Mouse (Mus musculus) T-helper 2 cell (primary cell): ENCODE data around the gene Ubqln4.
"Not testable (repeated sequence)": the region's sequence is repeated elsewhere in the genome, so short reads cannot be mapped to it uniquely, and the experiment has no call there.

ENCODE experiments used
- in situ Hi-C: fragments of 300-600 bp; cut with MboI, MseI; formaldehyde crosslinking; loops from one replicate; pipeline ENCODE4 v1.15.1; 2025; ENCODE audit warnings: high pct_unique_total_duplicates

Ubqln4 gene

DNA sequence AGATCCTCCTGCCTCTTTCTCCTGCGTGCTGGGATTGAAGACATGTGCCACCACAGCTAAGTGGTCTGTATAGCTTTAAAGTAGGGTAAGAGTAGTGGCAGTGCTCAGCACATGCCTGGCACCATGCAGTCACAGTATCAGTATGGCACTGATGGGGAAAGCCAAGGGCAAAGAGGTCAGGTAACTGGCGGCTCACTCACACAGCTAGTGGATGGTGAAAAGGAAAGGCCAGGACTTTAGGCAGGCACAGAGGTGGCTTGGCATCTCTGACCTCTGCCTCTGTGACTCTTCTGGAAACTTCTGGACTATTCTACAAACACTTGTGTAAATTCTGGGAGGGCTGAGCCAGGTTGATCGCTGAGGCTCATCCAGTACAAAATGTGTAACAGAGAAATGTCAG is 12.6 kb downstream of the Ubqln4 start:
- in situ Hi-C loops, result no loop called here

DNA sequence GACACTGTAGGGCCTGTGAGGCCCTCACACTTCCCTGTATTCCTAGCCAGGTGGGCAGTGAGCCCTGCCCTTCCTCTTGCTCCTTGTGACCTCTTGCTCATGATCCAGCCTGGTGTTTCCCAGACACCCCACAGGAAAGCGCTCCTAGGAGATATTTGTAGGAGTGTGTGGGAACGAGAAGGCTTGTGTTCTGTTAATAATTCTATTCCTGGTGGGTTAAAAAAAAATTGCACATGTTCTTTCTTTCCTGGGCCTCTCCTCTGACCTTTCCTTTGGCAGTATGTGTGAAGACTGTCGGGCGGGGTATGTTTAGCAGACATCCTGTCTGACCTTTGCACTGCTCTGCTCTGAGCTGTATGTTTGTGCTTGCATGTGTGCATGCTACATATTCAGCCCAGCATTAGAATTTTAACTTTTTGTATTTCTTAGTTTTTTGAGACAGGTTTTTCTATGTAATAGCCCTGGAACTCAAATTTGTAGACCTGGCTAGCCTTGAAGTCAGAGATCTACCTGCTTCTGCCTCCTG is 13.0 kb downstream of the Ubqln4 start:
- in situ Hi-C loops, result no loop called here

DNA sequence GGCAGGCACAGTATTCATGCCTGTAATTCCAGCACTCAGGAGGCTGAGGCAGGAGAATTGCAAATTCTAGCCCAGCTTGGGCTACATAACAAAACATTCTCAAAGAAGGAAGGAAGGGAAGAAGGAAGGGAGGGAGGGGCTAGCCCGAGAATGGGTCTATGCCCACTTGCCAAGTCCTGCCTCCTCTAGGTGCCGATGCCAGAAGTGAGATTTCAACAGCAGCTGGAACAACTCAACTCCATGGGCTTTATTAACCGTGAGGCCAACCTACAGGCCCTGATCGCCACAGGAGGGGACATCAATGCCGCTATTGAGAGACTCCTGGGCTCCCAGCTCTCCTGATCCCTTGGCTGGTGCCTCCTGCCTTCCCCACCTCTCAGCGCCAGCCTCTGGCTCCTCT is 14.3 kb downstream of the Ubqln4 start:
- in situ Hi-C loops, result no loop called here

DNA sequence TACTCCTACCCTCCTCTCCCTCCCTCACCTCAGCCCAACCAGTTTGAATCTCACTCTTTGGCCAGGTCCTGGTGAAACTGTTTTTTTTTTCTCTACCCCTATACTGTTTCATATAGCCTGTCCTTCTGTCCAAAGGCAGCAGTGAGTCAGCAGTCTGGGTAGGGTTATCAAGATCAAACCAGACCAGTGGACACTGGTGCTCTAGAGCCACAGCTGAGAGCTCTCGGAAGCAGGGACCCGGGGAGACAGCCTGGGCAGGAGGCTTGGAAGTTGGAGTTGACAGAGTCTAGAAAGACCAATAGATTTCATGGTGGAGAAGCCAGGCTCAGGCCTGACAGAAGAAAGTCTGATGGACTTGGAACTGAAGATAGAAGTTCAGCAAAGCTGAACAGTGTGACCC is 15.1 kb downstream of the Ubqln4 start:
- in situ Hi-C loops, result no loop called here

DNA sequence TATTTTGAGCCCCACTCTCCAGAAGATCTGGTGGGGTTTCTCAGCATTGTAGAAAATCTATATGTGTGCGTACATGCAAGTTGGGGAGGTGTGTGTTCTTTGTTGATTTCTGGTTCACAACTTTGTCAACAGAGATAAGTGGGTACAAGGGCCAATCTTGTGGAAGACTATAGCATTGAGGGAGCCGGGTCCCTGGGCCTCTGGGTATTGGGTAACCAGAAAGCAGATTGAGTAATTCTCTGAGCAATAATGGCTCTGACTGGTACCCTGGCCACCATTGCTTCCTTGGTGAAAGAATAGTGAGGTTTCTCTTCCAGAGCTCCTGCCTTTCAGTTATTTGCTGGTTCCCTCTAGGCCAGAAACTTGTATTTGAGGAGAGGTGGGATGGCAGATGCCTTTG is 15.5 kb downstream of the Ubqln4 start:
- in situ Hi-C loops, result no loop called here

DNA sequence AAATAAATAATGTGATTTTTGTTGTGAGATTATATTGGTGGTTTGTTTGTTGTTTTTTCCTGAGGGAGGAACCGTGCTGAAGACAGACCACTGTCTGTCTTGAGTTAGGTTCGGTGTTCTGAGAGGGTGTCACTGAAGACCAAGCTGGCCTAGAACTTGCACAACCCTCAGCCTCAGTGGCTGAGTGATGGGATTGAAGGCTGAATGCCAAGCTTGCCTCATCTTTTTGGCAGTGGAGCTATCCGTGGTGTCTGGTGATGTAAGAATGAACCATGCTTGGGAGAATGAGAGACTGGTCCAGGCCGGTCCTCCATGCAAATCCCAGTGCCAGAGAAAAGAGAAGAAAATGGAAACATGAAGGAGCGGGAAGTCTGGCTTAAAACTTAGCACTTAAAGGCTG is 16.1 kb downstream of the Ubqln4 start:
- in situ Hi-C loops, result no loop called here

DNA sequence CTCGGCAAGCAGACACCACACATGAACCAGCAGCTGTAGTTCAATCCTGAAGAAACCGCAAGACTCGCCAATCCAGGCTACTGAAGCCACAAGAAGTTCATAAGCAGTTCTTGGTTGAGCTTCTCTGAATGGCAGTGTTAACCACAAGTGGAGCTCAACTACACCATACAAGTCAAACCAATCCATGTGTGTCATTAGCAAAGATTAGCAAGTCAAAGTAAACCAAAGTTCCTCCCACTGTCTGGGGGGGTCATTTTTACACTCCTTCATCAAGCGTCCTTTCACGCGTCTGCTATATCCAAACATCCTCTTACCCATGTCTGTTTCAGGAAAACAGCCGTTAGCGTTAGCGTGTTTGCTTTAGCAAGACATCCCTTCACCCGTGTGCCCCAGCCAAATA is 16.8 kb downstream of the Ubqln4 start:
- in situ Hi-C loops, result no loop called here

DNA sequence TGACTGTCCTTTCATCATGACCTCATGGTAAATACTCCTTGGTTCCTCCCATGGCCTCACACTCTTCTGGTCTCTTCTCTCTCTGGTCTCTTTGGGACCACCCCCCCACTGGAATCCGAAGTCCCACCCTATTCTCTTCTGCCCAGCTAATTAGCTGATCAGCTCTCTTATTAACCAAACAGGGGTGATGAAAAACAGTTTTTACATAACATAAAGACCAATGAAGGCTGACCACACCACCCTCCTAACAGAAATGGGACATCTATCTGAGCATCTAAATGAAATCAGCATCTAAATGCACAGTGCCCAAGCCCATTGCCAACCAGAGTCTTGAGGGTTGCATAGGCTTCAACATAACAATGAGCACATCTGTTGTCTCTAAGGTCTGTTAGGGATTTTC is 18.3 kb downstream of the Ubqln4 start:
- in situ Hi-C loops, result no loop called here

DNA sequence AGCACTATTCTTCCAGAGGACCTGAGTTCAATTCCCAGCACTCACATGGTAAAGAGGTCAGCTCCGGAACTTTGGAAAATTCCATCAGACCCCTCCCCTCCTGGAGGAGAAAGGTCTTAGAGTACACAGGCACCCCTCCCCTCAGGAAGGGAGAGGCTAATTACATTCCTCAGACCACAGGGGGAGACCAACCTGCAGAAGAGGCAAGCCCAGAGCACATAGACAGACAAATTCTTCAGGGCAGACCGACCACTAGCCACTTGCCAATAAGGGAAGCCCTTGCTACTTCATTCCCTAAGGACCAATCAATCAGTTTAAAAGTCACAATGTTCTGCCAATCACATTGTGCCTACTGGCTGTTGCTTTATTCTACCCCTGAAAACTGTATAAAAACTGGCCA is 19.3 kb downstream of the Ubqln4 start:
- in situ Hi-C loops, result no loop called here

DNA sequence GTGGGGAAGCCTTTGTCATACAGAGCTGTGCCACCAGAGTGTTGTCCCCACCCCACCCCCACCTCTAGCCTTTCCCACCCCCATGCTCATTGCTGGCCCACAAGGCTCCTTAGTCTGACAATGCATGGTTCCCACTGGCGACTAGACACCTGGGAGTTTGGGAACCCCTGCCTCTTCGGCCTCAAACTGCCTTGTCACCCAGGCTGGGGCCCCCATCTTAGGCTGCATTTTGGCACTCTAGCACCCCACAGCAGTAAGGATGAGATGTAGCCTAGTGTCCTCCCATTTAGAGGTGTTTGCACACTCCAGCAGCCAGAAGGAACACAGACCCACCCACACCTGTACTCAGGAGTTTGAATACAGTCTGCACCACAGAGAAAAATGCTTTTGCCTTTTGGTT is 20.3 kb downstream of the Ubqln4 start:
- in situ Hi-C loops, result no loop called here

DNA sequence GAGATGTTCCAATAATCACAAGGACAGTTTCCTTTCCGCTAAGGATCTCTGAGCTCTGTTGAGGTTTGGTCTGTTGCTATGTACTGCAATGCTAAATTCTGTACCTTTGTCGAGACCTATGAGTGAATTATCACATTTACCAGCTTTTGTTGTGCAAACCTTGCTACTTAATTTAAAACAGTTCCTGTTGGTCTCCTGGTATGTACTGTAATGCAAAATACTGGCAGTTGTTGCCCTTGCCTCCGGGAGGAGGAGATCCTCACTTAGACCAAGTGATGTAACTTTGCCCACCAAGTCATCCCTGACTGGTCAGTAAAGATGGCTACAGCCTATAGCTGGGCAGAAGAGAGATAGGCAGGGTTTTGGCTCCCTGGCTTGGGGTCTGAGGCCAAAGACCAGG is 22.0 kb downstream of the Ubqln4 start, which contains the start of gene Ssr2:
Ssr2 (plus strand) TSS at position 337 of the 400 bp plus-strand sequence.
- in situ Hi-C loops, result no loop called here

DNA sequence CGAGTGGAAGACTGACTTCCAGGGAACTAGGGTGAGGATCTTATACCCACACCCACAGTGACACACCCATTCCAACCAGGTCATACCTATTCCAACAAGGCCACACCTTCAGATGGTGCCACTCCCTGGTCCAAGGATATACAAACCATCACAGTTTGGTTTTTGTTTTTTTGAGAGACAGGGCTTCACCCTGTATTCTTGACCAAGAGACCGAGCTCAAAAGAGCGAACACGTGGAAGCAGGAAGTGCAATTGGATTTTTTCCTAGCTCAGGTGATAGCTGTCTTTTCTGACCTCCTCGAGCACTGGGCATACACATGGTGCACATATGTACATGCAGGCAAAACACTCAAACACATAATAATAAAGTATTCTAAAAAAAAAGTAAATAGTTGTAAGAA is 24.3 kb downstream of the Ubqln4 start:
- in situ Hi-C loops, result not testable (repeated sequence)

DNA sequence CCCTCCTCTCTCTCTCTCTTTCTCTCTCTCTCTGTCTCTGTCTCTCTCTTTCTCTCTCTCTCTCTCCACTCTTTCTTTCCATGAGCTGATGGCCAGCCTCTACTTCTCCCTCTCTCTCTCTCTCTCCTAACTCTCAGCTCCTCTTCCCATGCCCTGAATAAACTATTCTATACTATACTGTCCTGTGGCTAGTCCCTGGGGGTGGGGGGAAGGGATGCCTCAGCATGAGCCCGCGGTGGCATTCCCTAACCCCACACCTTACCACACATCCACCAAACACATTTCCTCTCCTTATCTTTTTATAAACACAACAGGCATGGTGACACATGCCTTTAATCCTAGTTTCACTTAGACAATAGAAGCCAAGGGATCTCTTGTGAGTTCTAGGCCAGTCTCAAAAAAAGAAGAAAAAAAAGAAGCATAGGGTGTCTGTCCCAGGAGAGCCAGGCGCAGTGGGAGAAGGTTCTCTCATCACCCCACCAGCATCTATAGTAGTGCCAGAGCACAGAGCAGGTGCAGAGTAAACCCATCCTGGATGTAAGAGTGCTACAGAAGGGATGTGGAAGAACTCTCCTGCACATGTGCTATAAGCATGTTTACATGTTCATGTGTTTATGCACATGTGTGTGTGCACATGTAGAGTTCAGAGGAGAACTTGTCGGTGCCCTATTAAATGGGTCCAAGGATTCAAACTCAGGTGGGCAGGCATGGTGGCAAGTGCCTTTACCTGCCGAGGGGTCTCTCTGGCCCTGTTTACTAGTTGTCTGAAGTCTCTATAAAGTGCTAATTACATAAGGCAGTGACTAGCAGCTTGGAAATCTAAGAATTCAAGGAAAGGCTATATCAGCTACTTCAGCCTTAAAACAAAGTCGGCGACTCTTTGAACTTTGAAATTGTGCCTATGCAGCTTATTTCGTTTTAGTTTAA is 25.2 kb downstream of the Ubqln4 start:
- in situ Hi-C loops, result no loop called here

DNA sequence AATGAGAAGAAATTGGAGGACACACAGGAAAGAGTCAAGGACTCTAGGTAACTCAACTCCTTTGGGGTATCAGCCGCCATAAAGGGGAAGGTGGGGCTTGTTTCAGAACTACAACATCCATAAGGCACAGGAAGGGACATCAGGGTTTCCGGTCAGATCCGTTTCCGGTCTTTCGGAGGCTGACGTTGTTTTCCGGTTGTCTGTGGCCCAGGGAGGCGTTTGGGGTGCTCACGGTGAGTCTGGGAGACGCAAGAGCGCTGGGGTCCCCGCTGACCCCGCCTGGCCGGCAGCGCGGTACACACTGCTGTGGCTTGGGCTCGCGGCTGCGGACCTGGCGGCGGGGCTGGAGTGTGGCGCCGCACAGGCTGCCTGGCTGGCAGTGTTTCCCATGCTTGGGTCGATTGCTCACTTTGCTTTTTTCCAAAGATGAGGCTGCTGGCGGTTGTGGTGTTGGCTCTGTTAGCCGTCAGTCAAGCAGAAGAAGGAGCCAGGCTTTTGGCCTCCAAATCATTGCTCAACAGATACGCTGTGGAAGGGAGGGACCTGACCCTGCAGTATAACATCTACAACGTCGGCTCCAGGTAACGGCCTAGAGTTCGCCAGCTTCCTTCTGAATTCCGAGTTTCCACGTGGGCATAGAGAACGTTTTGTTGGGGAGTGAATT is 26.0 kb downstream of the Ubqln4 start:
- in situ Hi-C loops, result no loop called here

DNA sequence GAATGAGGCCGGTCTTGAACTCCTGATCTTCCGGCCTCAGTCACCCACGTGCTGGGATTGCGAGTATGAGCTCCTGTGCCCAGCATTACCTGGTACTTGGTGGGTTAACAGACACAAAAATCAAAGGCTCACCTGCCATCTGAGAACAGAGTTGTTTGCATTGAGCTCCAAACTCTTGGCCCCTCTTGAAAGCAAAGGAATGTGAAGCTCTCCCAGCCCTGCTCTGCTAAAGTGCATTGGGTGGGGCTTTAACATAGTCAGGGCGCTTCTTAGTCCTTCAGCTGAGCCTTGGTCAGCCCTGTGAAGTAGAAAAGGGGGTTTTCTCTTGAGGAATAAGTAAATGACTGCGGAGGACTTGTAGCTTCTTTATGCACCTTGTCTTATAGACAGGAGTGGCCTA is 32.2 kb downstream of the Ubqln4 start:
- in situ Hi-C loops, result no loop called here

DNA sequence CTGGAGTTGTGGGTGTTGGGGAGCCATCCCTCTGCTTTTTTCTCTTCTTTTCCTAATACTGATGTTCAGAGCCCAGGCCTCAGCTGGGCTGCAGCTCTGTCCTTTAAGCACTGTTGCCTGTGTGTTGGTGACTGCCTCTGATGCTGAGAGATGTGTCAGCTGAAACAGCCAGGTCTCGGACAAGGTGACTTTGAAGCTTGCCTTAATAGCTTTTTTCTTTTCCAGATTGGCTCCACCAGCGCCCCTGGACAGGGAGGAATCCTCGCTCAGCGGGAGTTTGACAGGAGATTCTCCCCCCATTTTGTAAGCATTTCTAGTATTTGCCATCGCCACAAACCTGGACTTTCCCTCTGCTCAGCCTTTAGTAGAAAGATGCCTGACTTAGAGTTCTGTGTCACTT is 33.1 kb downstream of the Ubqln4 start:
- in situ Hi-C loops, result no loop called here

DNA sequence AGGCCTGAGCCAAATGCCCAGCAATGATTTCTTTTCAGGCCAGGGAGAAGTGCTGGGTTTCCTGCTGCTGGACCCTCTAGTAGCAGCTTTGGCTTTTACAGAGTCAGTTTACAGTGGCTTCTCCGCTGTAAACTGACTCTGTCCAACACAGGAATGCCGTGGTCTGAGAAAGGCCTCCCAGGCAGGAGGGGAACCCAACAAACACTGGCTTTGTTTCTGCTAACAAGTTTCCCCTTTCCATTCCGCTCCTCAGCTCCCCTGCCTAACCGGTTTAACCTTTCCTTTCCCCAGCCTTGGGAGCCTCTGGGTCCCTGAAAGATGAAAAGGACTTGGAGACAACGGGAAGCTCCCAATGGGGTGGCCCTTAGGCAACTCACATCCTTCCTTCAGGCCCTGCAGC is 36.7 kb downstream of the Ubqln4 start:
- in situ Hi-C loops, result no loop called here

DNA sequence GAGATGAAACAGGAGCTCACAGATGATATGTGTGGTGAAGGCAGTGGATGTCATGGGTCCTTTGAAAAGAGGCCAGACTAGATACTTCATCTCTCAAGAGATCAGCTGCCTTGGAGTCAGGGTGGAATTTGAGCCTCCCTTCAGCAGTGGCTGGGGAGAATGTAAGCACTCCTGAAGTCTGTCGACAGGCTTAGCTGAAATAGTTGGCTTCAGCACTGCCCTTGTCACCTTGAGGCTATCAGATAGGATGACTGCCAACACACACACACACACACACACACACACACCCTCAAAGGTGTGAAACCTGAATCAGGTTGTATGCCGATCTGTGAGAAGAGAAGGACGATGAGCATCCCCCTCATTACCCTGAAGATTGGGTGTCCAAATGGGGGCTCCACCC is 37.5 kb downstream of the Ubqln4 start:
- in situ Hi-C loops, result no loop called here

DNA sequence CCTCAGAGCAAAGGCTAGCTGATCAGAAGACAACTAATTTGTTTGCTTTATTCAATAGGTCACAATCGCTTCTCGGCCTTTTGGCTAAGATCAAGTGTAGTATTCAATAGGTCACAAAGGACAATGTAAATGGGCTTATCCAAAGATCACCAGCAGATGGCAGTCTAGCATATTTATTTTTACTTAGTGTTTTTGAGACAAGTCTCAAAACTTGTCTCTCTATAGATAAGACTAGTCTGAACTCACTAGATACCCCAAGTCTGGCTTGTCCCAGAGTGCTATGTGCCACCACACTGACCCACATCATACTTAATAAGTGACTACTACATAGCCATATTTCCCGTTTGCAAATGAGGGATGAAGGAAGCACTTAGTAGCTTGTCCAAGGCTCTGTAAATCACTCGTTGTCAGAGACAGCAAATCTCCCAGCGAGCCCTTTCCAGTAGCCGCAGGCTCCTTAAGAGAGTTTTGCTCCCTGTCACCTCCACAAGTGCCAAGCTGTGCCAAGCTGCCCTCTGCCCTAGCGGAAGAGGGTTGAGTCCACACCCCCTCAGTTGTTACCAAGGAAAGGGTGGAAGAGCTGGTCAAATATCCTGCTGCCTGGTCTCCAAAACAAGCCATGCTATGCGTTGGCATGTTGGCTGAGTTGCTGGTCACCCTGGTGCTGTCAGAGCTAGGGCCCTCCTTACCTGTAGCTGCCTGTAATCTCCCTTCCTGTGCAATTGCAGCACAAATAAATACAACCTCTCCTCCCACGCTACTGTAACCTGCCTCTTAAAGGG is 38.6 kb downstream of the Ubqln4 start:
- in situ Hi-C loops, result no loop called here

DNA sequence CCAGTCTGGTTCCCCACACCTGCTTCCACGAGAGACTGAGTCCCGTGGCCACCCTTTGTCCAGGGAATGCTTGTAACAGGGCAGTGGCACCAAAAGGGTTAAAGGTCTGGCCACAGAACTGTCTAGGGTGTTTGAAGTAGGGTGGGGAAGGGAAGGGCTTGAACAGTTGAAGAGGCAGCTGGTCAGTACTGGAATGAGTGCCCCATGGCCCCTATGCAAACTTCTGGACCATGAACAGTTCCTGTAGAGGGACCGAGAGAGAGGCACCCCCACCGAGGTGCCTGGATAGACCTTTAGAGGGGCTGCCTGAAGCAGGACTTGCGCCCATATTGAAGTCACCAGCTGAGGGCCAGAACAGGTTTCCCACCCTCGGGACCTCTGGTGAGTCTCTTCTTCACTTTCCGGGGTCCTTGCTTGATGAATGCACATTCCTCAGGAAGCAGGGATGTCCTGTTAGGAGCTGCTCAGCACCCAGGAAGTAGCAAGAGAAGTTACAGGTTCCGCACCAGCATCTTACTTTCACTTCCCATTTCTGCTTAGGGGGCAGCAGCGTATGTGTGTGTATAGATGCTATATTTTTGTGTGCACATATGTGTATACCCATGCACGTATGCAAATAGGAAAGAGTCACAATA is 39.5 kb downstream of the Ubqln4 start:
- in situ Hi-C loops, result no loop called here

DNA sequence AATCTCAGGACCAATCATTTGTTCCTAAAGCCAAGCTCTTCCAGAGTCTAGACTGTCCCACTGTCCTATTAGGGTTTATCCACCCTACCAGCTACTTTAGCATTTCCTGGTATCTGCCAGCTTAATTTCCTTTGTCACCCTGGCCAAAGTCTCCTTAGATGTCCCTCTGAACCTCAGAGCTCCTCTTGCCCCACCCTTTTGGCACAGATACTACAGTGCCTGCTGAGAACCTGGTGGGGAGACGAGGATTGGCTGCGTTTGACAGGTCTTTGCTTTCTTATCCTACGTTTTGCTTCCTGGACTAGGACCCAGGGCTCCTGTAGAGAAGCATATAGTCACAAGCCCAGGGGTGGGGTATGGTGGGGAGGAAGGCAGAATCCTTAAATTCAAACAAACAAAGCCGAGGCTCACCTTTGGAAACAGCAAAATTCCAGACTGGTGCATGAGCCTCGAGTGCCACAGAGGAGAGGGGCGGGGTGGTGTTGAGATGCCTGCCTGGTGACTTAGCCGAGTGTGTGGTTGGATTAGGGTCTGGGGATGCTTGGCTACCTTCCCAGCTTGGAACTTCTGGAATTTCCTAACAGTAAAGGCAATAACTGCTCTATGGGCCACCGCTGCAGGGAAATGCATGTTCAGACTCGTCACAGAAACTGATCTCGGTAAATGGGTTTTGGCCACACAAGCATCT is 40.5 kb downstream of the Ubqln4 start:
- in situ Hi-C loops, result no loop called here
